Mouse (Mus musculus): ENCODE data around the gene Synpo2l.
A peak's percentile ranks its signal among the peaks of the same experiment; 100 is the strongest.

Gene Synpo2l

GRCm38 (mm10) chr14:20677906-20678305 is 9.8 kb upstream of the Synpo2l start:
- no peak for DNase-seq

GRCm38 (mm10) chr14:20674064-20674833 is 6.1 kb upstream of the Synpo2l start, which contains the start of gene Sec24c:
Gene Sec24c, plus strand, starts transcription at chr14:20674308.
- DNase-seq = peak; percentile 95

- peak; percentile 56 for DNase-seq
Measured at GRCm38 (mm10) chr14:20673735-20674063, 5.5 kb upstream of the Synpo2l start.

GRCm38 (mm10) chr14:20672990-20673389 is 4.8 kb upstream of the Synpo2l start:
- no peak for DNase-seq

- no peak for DNase-seq
Measured at GRCm38 (mm10) chr14:20667469-20667868, 685 bp downstream of the Synpo2l start.

- DNase-seq = no peak
Measured at GRCm38 (mm10) chr14:20664436-20664835, 3.7 kb downstream of the Synpo2l start.

- DNase-seq = no peak
Measured at GRCm38 (mm10) chr14:20663601-20664000, 4.6 kb downstream of the Synpo2l start.

- DNase-seq = no peak
Measured at GRCm38 (mm10) chr14:20662740-20663139, 5.4 kb downstream of the Synpo2l start.

GRCm38 (mm10) chr14:20661661-20662331 is 6.4 kb downstream of the Synpo2l start:
- DNase-seq = peak; percentile 28

GRCm38 (mm10) chr14:20660827-20661660 is 7.1 kb downstream of the Synpo2l start:
- peak; percentile 94 for DNase-seq

GRCm38 (mm10) chr14:20659687-20660086 is 8.5 kb downstream of the Synpo2l start:
- DNase-seq = no peak

- DNase-seq = no peak
Measured at GRCm38 (mm10) chr14:20658902-20659301, 9.3 kb downstream of the Synpo2l start.

GRCm38 (mm10) chr14:20658326-20658725 is 9.8 kb downstream of the Synpo2l start:
- no peak for DNase-seq

- no peak for DNase-seq
Measured at GRCm38 (mm10) chr14:20656361-20656760, 11.8 kb downstream of the Synpo2l start, which contains the start of gene Myoz1. Gene Myoz1, minus strand, starts transcription at chr14:20656540.

GRCm38 (mm10) chr14:20655731-20656130 is 12.4 kb downstream of the Synpo2l start:
- no peak for DNase-seq

GRCm38 (mm10) chr14:20654690-20655421 is 13.3 kb downstream of the Synpo2l start:
- DNase-seq = no peak

GRCm38 (mm10) chr14:20651722-20652256 is 16.4 kb downstream of the Synpo2l start:
- DNase-seq = no peak

GRCm38 (mm10) chr14:20651000-20651399 is 17.2 kb downstream of the Synpo2l start:
- DNase-seq = no peak

- no peak for DNase-seq
Measured at GRCm38 (mm10) chr14:20646381-20646780, 21.8 kb downstream of the Synpo2l start.

GRCm38 (mm10) chr14:20645547-20645946 is 22.6 kb downstream of the Synpo2l start:
- DNase-seq = no peak

- no peak for DNase-seq
Measured at GRCm38 (mm10) chr14:20641438-20641875, 26.7 kb downstream of the Synpo2l start.
